Mouse (Mus musculus) limb, embryonic 14.5 days (tissue): ENCODE measurements around the gene Vti1a. TPM values are rescaled to one million over a fixed set of nuclear protein-coding genes. Genes with fewer than 3 reads are reported as not detected.
A peak's percentile ranks its signal among the peaks of the same experiment; 100 is the strongest.

ENCODE experiments used
- ATAC-seq: fragments of 200-750 bp; cut with Nextera tagmentation; 2 replicates; pipeline ENCODE4 v1.8.0; 2017; ENCODE audit warnings: low read depth, moderate number of reproducible peaks, moderate TSS enrichment; ENCODE audit not compliant: low FRiP score
- DNase-seq: peaks from one replicate; pipeline ENCODE4 v3.0.0-alpha.2; 2015; ENCODE audit warnings: low spot score
- H3K27ac ChIP-seq: fragments of 300-500 bp; sonication (generic); replicated peaks from 2 replicates; pipeline ENCODE4 v1.5.1; 2014; ENCODE audit warnings: low read depth, mild to moderate bottlenecking, low read length, moderate library complexity, mixed read lengths
- H3K27me3 ChIP-seq: fragments of 300-500 bp; sonication (generic); 2 replicates; pipeline ENCODE4 v1.6.1; 2014; ENCODE audit warnings: low read length, mixed read lengths; ENCODE audit not compliant: control insufficient read depth, insufficient read depth
- H3K36me3 ChIP-seq: fragments of 300-500 bp; sonication (generic); 2 replicates; pipeline ENCODE4 v1.6.1; 2014; ENCODE audit warnings: mild to moderate bottlenecking, low read length, moderate library complexity, mixed read lengths; ENCODE audit not compliant: control insufficient read depth, insufficient read depth
- H3K4me1 ChIP-seq: fragments of 300-500 bp; sonication (generic); 2 replicates; pipeline ENCODE4 v1.6.1; 2014; ENCODE audit warnings: antibody characterized with exemption, low read length, mixed read lengths; ENCODE audit not compliant: control insufficient read depth, insufficient read depth
- H3K4me2 ChIP-seq: fragments of 300-500 bp; sonication (generic); replicated peaks from 2 replicates; pipeline ENCODE4 v1.6.1; 2014; ENCODE audit warnings: low read depth, mild to moderate bottlenecking, low read length, moderate library complexity; ENCODE audit not compliant: severe bottlenecking
- H3K4me3 ChIP-seq: fragments of 300-500 bp; sonication (generic); replicated peaks from 2 replicates; pipeline ENCODE4 v1.5.1; 2014; ENCODE audit warnings: low read length
- H3K9ac ChIP-seq: fragments of 300-500 bp; sonication (generic); 2 replicates; pipeline ENCODE4 v1.6.1; 2014; ENCODE audit warnings: mild to moderate bottlenecking, low read depth, low read length, moderate library complexity; ENCODE audit not compliant: severe bottlenecking
- H3K9me3 ChIP-seq: fragments of 300-500 bp; sonication (generic); 2 replicates; pipeline ENCODE4 v1.6.1; 2016; ENCODE audit warnings: low read length; ENCODE audit not compliant: control insufficient read depth
- POLR2A ChIP-seq: fragments of 200-500 bp; IDR thresholded peaks from 2 replicates; pipeline ENCODE4 v1.8.0; 2012; ENCODE audit warnings: inconsistent platforms, mild to moderate bottlenecking, moderate library complexity, borderline replicate concordance; ENCODE audit not compliant: insufficient read depth, insufficient read length; ENCODE audit errors: extremely low read depth
- WGBS: fragments of 180-500 bp; shearing (Covaris S2); extraction: QIAGEN DNeasy Blood & Tissue Kit; methylation state at CpG from one replicate; pipeline ENCODE4 v1.1.7; 2014; 5-methylcytosine and 5-hydroxymethylcytosine counted together
- polyA plus RNA-seq, 2 experiments: library from polyadenylated mRNA; depleted of rRNA in 1 of 2; stranded (reverse) in 1 of 2; unstranded in 1 of 2; fragments of >200 nt; fragmentation: Nextera tagmentation in 1 of 2; extraction: Ambion mirVana in 1 of 2; gene quantifications; 2 replicates each; pipeline versions ENCODE4 v1.2.1 to v1.2.3; 2012 to 2014

Gene Vti1a
- polyA plus RNA-seq, 2 experiments, result 14.7 to 22.8 TPM

GRCm38 (mm10) chr19:55560088-55560682, 244.1 kb downstream of the Vti1a start:
- H3K9ac ChIP-seq, result no peak overlapping the region
- ATAC-seq (peak; percentile 77; the same call in 1 of the 2 replicates), DNase-seq (peak; percentile 77)
- no peaks in the 10 kb centered on the region for H3K9me3 ChIP-seq
- H3K27ac ChIP-seq, result no peak overlapping the region
- no peaks in the 10 kb centered on the region for H3K27me3 ChIP-seq
- H3K36me3 ChIP-seq, result no peaks in the 10 kb centered on the region
- 41% methylated on average over 11 of the region's 11 CpGs for WGBS
- peaks cover 37% of the 10 kb centered on the region for H3K4me1 ChIP-seq
- H3K4me3 ChIP-seq, result no peak overlapping the region
- TF ChIP-seq POLR2A, result no peak
- H3K4me2 ChIP-seq, result no peak overlapping the region

DNA sequence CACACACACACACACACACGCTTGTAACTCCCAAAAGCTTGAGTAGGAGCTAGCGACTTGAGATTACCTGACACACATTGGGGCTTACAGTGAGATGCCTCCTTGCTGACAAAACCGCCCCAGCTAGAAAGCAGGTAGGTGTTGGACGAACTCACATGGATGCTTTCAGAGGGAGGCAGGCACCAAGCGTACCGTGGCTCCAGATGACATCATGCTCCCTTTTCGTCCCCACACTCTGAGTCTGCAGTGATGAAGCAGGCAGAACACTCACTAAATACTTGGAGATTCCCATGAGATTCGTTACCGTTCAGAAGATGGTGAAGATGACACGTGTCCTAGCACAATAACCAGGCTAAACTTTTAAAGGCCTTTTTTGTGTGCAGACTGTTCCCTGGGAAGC, 245.4 kb downstream of the Vti1a start:
- no peak for TF ChIP-seq POLR2A
- H3K36me3 ChIP-seq, result no peaks in the 10 kb centered on the region
- no peaks in the 10 kb centered on the region for H3K27me3 ChIP-seq
- H3K4me2 ChIP-seq, result no peak overlapping the region
- H3K27ac ChIP-seq, result no peak overlapping the region
- no peak overlapping the region for H3K9ac ChIP-seq
- no peak for DNase-seq
- no peak overlapping the region for H3K4me3 ChIP-seq
- peaks cover 29% of the 10 kb centered on the region for H3K4me1 ChIP-seq
- 89% methylated on average over 10 of the region's 10 CpGs for WGBS
- ATAC-seq, result no peak
- no peaks in the 10 kb centered on the region for H3K9me3 ChIP-seq

DNA sequence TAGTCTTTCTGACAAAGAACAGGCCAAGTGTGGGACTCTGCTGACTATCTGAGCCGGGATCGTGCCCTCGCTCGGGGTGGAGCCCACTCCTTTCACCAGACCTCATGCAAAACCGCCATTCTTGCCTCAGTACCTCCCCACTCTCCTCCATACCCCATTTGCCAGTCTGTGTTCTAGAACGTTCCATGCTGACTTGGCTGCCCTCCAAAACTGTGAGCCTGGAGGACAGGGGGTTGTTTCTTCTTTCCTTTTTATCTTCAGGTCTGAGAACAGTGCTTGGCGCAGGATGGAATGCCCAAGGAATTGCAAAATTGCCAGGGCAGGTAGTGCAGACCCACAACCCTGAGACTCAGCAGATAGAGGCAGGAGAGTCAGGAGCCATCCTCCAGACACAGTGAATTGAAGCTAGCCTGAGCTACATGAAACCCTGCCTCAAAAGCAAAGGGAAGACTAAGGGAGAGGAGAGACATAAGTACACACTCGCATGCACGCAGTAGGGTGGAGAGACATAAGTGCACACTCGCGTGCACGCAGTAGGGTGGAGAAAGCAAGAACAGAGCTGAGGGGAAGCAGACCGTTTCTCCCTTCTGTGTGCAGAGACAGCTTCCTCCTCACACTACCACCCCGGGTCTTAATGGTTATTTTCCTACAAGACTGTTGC, 246.5 kb downstream of the Vti1a start:
- no peak overlapping the region for H3K4me2 ChIP-seq
- H3K9me3 ChIP-seq, result no peaks in the 10 kb centered on the region
- H3K4me1 ChIP-seq, result peaks cover 29% of the 10 kb centered on the region
- DNase-seq, result no peak
- ATAC-seq, result no peak
- no peak overlapping the region for H3K4me3 ChIP-seq
- no peak overlapping the region for H3K9ac ChIP-seq
- H3K27me3 ChIP-seq, result no peaks in the 10 kb centered on the region
- H3K27ac ChIP-seq, result no peak overlapping the region
- no peaks in the 10 kb centered on the region for H3K36me3 ChIP-seq
- WGBS, result 65% methylated on average over 14 of the region's 14 CpGs
- TF ChIP-seq POLR2A, result no peak

GRCm38 (mm10) chr19:55563148-55563651, 247.1 kb downstream of the Vti1a start:
- Histone ChIP-seq H3K4me3 (no peak overlapping the region), H3K9me3 (no peaks in the 10 kb centered on the region), H3K27me3 (no peaks in the 10 kb centered on the region), H3K4me2 (no peak overlapping the region), H3K4me1 (peaks cover 29% of the 10 kb centered on the region), H3K27ac (no peak overlapping the region), H3K36me3 (no peaks in the 10 kb centered on the region), H3K9ac (no peak overlapping the region)
- no peak for TF ChIP-seq POLR2A
- WGBS, result 63% methylated on average over 15 of the region's 15 CpGs
- no peak; the same call in 1 of the 2 replicates for ATAC-seq
- no peak for DNase-seq

- H3K27me3 ChIP-seq, result no peaks in the 10 kb centered on the region
- H3K9ac ChIP-seq, result no peak overlapping the region
- no peak overlapping the region for H3K4me2 ChIP-seq
- H3K4me1 ChIP-seq, result peaks cover 29% of the 10 kb centered on the region
- DNase-seq, result no peak
- H3K27ac ChIP-seq, result no peak overlapping the region
- no peaks in the 10 kb centered on the region for H3K36me3 ChIP-seq
- 83% methylated on average over 13 of the region's 13 CpGs for WGBS
- no peaks in the 10 kb centered on the region for H3K9me3 ChIP-seq
- no peak for ATAC-seq
- H3K4me3 ChIP-seq, result no peak overlapping the region
- TF ChIP-seq POLR2A, result no peak
Measured at GRCm38 (mm10) chr19:55564104-55564938, 248.2 kb downstream of the Vti1a start.
